Mouse (Mus musculus) liver, embryonic 18 days (tissue): ENCODE data around the gene Mcpt9. TPM values are rescaled to one million over a fixed set of nuclear protein-coding genes. Genes with fewer than 3 reads are reported as not detected.

Experiments
- polyA plus RNA-seq: library from polyadenylated mRNA; depleted of rRNA; stranded (reverse); fragments of >200 nt; gene quantifications from 2 replicates; pipeline ENCODE4 v1.2.3, GENCODE M21; 2012; rRNA removed

Gene Mcpt9
- polyA plus RNA-seq = not detected in 2 replicates

GRCm38 (mm10) chr14:56030395-56030794 is at the start of gene Mcpt9:
Gene Mcpt9, minus strand, starts transcription at chr14:56030495.

GRCm38 (mm10) chr14:56062213-56062612 is 31.9 kb upstream of the Mcpt9 start, which contains the start of gene Mcpt4:
Gene Mcpt4, minus strand, starts transcription at chr14:56062313.

GRCm38 (mm10) chr14:56041792-56042191 is 11.5 kb upstream of the Mcpt9 start, which contains the start of gene Mcpt2:
Gene Mcpt2, plus strand, starts transcription at chr14:56042041.

GRCm38 (mm10) chr14:56017671-56018070 is 12.6 kb downstream of the Mcpt9 start, which contains the start of gene Mcpt1:
Gene Mcpt1, plus strand, starts transcription at chr14:56017971.

Other genes starting within 250 kb of the Mcpt9 start
- gene Adcy4, start 246.4 kb downstream of the Mcpt9 start, polyA plus RNA-seq = 1.8 and 2.3 TPM in 2 replicates
- gene Ripk3, start 241.6 kb downstream of the Mcpt9 start, polyA plus RNA-seq = 8.7 and 9.9 TPM in 2 replicates
- gene Nfatc4, start 207.4 kb downstream of the Mcpt9 start, polyA plus RNA-seq = 0.96 and 1.2 TPM in 2 replicates
- gene Nynrin, start 176.5 kb downstream of the Mcpt9 start, polyA plus RNA-seq = 1.2 and 1.3 TPM in 2 replicates
- 0.25 and 0.39 TPM in 2 replicates for gene Cbln3, start 146.1 kb downstream of the Mcpt9 start, polyA plus RNA-seq
- 12.7 and 14.5 TPM in 2 replicates for gene Khnyn, start 145.5 kb downstream of the Mcpt9 start, polyA plus RNA-seq
- gene Sdr39u1, start 130.2 kb downstream of the Mcpt9 start, polyA plus RNA-seq = 14.9 and 16.8 TPM in 2 replicates
- gene Cma1, start 85.8 kb downstream of the Mcpt9 start, polyA plus RNA-seq = 0.65 and 0.70 TPM in 2 replicates
- not detected in 2 replicates for gene Cma2, start 79.5 kb downstream of the Mcpt9 start, polyA plus RNA-seq
- gene Mcpt1, start 12.5 kb downstream of the Mcpt9 start, polyA plus RNA-seq = 0.02 and 0.08 TPM in 2 replicates
- gene Mcpt2, start 11.5 kb upstream of the Mcpt9 start, polyA plus RNA-seq = 0.16 and 0.21 TPM in 2 replicates
- gene Mcpt4, start 31.8 kb upstream of the Mcpt9 start, polyA plus RNA-seq = 0.03 and 0.10 TPM in 2 replicates
- 1.8 and 2.4 TPM in 2 replicates for gene Mcpt8, start 54.8 kb upstream of the Mcpt9 start, polyA plus RNA-seq
- 47.4 and 61.1 TPM in 2 replicates for gene Ctsg, start 72.1 kb upstream of the Mcpt9 start, polyA plus RNA-seq
- not detected in 2 replicates for gene Gzme, start 90.1 kb upstream of the Mcpt9 start, polyA plus RNA-seq
- not detected in 2 replicates for gene Gzmd, start 102.1 kb upstream of the Mcpt9 start, polyA plus RNA-seq
- gene Gzmg, start 129.1 kb upstream of the Mcpt9 start, polyA plus RNA-seq = not detected in 2 replicates
- not detected in 2 replicates for gene Gzmn, start 144.1 kb upstream of the Mcpt9 start, polyA plus RNA-seq
- gene Gzmf, start 180.9 kb upstream of the Mcpt9 start, polyA plus RNA-seq = not detected in 2 replicates
- 0.10 TPM in 1 of 2 replicates, not detected in the other for gene Gzmc, start 204.2 kb upstream of the Mcpt9 start, polyA plus RNA-seq
- gene Gzmb, start 231.8 kb upstream of the Mcpt9 start, polyA plus RNA-seq = 2.3 and 4.8 TPM in 2 replicates